Mouse (Mus musculus) testis, adult 2 months (tissue): Measurements from ENCODE around the gene Mesd.

ENCODE experiments used
- CTCF ChIP-seq: fragments of 200-500 bp; IDR thresholded peaks from 2 replicates; pipeline ENCODE4 v1.5.1; 2012; ENCODE audit warnings: low read depth, mild to moderate bottlenecking, inconsistent platforms, low read length, moderate library complexity; ENCODE audit not compliant: control insufficient read depth, insufficient read depth, insufficient replicate concordance
- POLR2A ChIP-seq: fragments of 200-500 bp; IDR thresholded peaks from 2 replicates; pipeline ENCODE4 v1.6.1; 2012; ENCODE audit warnings: low read depth, mild to moderate bottlenecking, inconsistent platforms, low read length, moderate library complexity; ENCODE audit not compliant: control insufficient read depth

- TF ChIP-seq CTCF: no peak
- TF ChIP-seq POLR2A: no peak
Observed at GRCm38 (mm10) chr7:83901425-83901824, 17.2 kb downstream of the Mesd start.
